In genomic region chr5:114664750-114665149, GRCm38 (mm10) we compare ENCODE assay signal across 10 mouse cellular contexts. TPM values are rescaled to one million over a fixed set of nuclear protein-coding genes. Genes with fewer than 3 reads are reported as not detected.
DNase-seq lines count a peak whose midpoint lies in the region; ATAC-seq lines count a peak whose summit lies in the region.
"Had no signal": no experiment of that assay in that cellular context is flagged by ENCODE, and none has a peak within 500 bp of the region (broad histone marks: within the 10 kb centered on the region; RNA-seq: fewer than 3 reads in every experiment).

No protein-coding gene starts in this region.

- WGBS in limb, embryonic 13.5 days, result 43% methylated on average over 7 of the region's 7 CpGs
- 73% methylated on average over 7 of the region's 7 CpGs for WGBS in limb, embryonic 10.5 days

- peak overlapping the region; percentile 11; the same call in 1 of the 2 replicates for H3K4me2 ChIP-seq in limb, embryonic 13.5 days (replicated peaks)
- H3K4me2 ChIP-seq: heart, embryonic 12.5 days had no signal

- DNase-seq in limb, embryonic 10.5 days (ENCODE audit: low spot score), result no peak
- peak; percentile 79 for DNase-seq in kidney, adult 11 months
- DNase-seq in lung, adult 18-20 months, result peak; percentile 63 to 83
- DNase-seq in testis, postnatal 14 days (ENCODE audit: low spot score), result no peak
- DNase-seq in thymus, postnatal 25 days, result no peak
- no peak for DNase-seq in yolk sac, embryonic 10.5 days (ENCODE audit: low spot score)
- DNase-seq: cerebellum, adult 9-11 months had no signal

- ATAC-seq in limb, embryonic 13.5 days (ENCODE audit: low FRiP score, low read depth), result peak; percentile 38; the same call in 1 of the 2 replicates

- peaks cover 13% of the 10 kb centered on the region for H3K27me3 ChIP-seq in limb, embryonic 13.5 days
- H3K27me3 ChIP-seq in limb, embryonic 10.5 days (ENCODE audit: low read depth, poor library complexity, severe bottlenecking), result peaks cover 21% of the 10 kb centered on the region

- H3K36me3 ChIP-seq in limb, embryonic 13.5 days, result peaks cover 4% of the 10 kb centered on the region; the same call in 1 of the 2 replicates
- H3K36me3 ChIP-seq in limb, embryonic 10.5 days, result peaks cover 1% of the 10 kb centered on the region
- H3K36me3 ChIP-seq: heart, embryonic 12.5 days had no signal

- peak overlapping the region; percentile 52; the same call in 1 of the 2 replicates for H3K27ac ChIP-seq in limb, embryonic 13.5 days
- no peak overlapping the region for H3K27ac ChIP-seq in limb, embryonic 10.5 days

- H3K9me3 ChIP-seq in limb, embryonic 13.5 days, result no peaks in the 10 kb centered on the region
- H3K9me3 ChIP-seq in limb, embryonic 10.5 days (replicated peaks), result no peaks in the 10 kb centered on the region
- H3K9me3 ChIP-seq: G1E; heart, embryonic 12.5 days had no signal

- H3K4me1 ChIP-seq in limb, embryonic 13.5 days, result peaks cover 24% of the 10 kb centered on the region
- peaks cover 20% of the 10 kb centered on the region for H3K4me1 ChIP-seq in limb, embryonic 10.5 days
- H3K4me1 ChIP-seq: heart, embryonic 12.5 days had no signal

- no peak overlapping the region for H3K4me3 ChIP-seq in limb, embryonic 13.5 days
- no peak overlapping the region for H3K4me3 ChIP-seq in limb, embryonic 10.5 days
- H3K4me3 ChIP-seq: heart, embryonic 12.5 days had no signal

- peak overlapping the region; percentile 31; the same call in 1 of the 2 replicates for H3K9ac ChIP-seq in limb, embryonic 13.5 days
- H3K9ac ChIP-seq: heart, embryonic 12.5 days had no signal

RNA-seq across cellular contexts. Expression of gene Trpv4, which starts 6.5 kb away (rescaled TPM):
- 8.4 and 11.8 TPM in 2 replicates for polyA plus RNA-seq in limb, embryonic 13.5 days (2015; fragmentation: Nextera tagmentation; extraction: Ambion mirVana)
- polyA plus RNA-seq in limb, embryonic 10.5 days (2016; fragmentation: Nextera tagmentation; extraction: Ambion mirVana), result 0.31 TPM in 2 replicates

RNA-seq across cellular contexts. Expression of gene Gltp, which starts 26.0 kb away (rescaled TPM):
- 95.1 and 97.0 TPM in 2 replicates for polyA plus RNA-seq in limb, embryonic 13.5 days (2015; fragmentation: Nextera tagmentation; extraction: Ambion mirVana)
- 65.4 and 78.6 TPM in 2 replicates for polyA plus RNA-seq in limb, embryonic 10.5 days (2016; fragmentation: Nextera tagmentation; extraction: Ambion mirVana)

RNA-seq across cellular contexts. Expression of gene Tchp, which starts 42.8 kb away (rescaled TPM):
- polyA plus RNA-seq in limb, embryonic 13.5 days (2015; fragmentation: Nextera tagmentation; extraction: Ambion mirVana), result 19.4 and 23.3 TPM in 2 replicates
- 18.8 and 22.0 TPM in 2 replicates for polyA plus RNA-seq in limb, embryonic 10.5 days (2016; fragmentation: Nextera tagmentation; extraction: Ambion mirVana)

Comparison
In these comparisons a context has a peak if more than half of its experiments do, and no peak if none do; other contexts are left out.
1. DNase-seq: peak in kidney, adult 11 months (single experiment) and lung, adult 18-20 months (2 of 2); none in limb, embryonic 10.5 days (single experiment), testis, postnatal 14 days (single experiment), thymus, postnatal 25 days (single experiment) and yolk sac, embryonic 10.5 days (single experiment).